Mouse (Mus musculus) erythroid progenitor cell, adult 5-6 weeks (primary cell): ENCODE data around the gene Sh3pxd2a. TPM values are rescaled to one million over a fixed set of nuclear protein-coding genes. Genes with fewer than 3 reads are reported as not detected.
A peak's percentile ranks its signal among the peaks of the same experiment; 100 is the strongest.

Experiments
- ATAC-seq: replicated peaks from 2 replicates; pipeline ENCODE4 v1.8.0; 2016; ENCODE audit warnings: moderate number of reproducible peaks, mild to moderate bottlenecking, moderate TSS enrichment, inconsistent platforms; ENCODE audit not compliant: poor library complexity, low FRiP score, severe bottlenecking
- total RNA-seq, 2 experiments: library from RNA; stranded (forward) in 1 of 2; stranded (reverse) in 1 of 2; fragments of 150-400 nt in 1 of 2; fragments of 186-747, 209-891 nt in 1 of 2; gene quantifications; 2 replicates each; pipeline versions ENCODE4 v1.2.3 to v1.2.4; 2015 to 2017; ENCODE audit warnings: low replicate concordance in 2 of 2

Sh3pxd2a gene
- total RNA-seq, 2 experiments from 2014 or later: 1.1 to 6.3 TPM

DNA sequence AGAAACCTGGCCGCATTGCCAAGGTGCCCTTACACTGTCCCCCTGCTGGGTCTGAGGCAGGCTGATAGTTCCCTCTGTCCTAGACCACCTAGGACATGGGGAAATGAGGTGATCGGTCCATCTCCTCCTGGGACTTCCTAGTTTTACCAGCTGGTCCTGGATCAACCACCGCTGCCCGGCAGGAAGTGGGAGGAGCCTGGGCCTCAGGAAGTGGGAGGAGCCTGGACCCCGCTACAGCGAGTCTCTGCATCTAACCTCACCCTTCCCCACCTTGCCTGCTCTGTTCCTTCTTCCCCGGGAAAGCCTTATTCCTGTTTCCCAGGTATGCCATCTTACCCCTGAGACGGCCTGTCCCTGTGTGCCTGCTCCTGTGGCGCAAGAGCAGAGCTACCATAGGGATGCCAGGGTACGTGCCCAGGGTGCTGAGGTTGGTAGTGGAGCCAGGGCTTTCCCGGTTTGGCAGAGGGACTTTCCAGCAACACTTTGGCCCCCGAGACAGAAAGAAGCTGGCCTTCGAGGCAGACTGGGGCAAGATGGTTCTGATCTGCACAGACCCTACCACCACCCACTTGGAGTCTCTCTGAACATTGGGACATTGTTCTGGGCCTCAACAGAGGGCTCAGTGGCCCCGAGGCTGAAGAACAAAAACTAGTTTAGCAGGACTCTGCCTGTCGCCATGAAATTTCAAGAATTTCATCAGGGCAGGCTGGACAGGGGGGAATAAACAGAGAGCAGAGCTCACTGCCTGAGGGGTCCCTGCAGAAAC is 104.9 kb downstream of the Sh3pxd2a start:
- ATAC-seq: no peak

DNA sequence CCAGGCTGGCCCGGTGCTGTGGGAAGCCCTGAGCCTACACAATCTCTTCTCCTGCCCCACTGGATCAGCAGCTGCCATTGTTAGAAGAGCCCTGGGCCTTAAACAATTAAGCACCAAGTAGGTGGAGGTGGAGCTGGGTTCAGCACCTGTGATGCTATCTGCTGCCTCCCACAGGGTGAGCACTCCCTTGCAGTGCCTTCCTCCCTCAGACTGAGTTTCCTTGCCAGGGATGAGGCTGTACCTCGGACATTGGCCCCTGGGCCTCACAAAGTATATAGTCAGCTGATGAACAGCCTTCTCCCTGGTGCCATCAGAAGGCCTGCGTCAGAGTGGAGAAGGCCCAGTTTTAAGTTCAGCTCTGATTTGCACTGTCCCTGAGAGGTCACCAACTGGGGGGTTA is 106.9 kb downstream of the Sh3pxd2a start:
- 0 out of 2 replicates have a peak, but pooled peaks have one; percentile 11 for ATAC-seq

DNA sequence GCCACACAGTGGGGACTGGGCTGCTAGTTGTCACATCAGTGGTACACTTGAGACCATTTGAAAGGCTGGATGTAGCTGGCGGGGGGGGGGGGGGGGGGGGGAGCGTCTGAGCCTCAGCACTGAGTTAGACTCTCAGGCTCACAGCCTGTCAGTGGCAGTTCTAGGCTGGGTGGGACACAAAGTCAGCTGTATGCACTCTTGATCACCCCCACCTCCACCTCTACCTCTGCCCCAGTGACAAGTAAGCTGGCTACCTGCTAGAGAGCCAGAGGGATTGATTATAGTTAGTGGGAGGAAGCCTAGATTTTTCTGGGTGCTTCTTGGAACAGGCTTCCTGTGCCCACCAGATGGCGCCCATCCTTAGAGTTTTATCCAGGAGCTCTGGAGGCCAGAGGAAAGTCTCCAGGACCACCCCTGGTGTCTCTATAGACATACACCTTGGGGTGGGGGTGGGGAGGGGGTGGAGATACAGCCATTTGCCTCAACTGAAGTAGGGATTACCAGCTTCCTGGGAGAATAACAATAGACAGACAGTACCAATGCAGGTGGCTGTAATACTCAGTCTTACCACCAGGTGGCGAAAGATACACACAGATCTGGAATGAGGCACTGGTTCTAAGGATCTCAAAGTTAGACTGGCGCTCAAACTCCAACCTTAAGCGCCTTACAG is 107.9 kb downstream of the Sh3pxd2a start:
- 0 out of 2 replicates have a peak, but pooled peaks have one; percentile 55 for ATAC-seq

DNA sequence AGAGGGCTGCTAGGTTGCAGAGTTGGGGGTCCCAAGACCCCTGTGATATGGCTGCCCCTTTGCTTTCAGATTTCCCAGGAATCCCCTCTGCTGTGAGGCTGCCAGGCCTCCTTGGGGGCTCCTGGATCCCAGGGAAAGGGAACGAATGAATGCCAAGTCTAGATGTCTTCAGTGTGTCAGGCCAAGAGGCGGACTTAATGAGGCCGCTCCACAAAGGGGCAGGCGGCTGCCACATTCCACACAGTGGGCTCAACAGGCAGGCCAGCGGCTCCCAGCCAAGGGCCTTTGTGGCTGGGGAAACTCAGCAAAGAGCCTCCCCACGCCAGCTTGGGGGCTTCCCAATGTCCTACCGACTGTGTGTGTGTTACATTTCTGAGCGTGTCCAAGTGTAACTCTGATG is 109.7 kb downstream of the Sh3pxd2a start:
- ATAC-seq: no peak

DNA sequence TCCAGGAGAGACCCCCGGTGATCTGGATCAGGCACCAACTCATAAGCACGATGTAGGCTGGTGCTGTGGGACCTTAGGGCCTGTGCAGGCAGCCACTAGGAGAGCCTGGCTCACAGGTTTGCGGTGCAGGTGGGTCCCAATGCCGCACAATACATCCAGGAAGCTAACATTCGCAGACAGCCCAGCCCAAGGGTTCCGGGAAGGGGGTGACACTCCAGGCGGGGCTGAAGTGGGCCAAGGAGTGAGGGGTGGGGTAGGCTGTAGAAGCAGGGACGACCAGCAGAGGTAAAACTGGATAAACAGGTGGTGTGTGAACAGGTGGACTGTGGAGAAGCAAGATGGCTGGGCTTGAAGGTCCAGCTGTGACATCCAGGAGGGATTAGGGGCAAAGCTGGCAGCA is 115.2 kb downstream of the Sh3pxd2a start:
- no peak for ATAC-seq

DNA sequence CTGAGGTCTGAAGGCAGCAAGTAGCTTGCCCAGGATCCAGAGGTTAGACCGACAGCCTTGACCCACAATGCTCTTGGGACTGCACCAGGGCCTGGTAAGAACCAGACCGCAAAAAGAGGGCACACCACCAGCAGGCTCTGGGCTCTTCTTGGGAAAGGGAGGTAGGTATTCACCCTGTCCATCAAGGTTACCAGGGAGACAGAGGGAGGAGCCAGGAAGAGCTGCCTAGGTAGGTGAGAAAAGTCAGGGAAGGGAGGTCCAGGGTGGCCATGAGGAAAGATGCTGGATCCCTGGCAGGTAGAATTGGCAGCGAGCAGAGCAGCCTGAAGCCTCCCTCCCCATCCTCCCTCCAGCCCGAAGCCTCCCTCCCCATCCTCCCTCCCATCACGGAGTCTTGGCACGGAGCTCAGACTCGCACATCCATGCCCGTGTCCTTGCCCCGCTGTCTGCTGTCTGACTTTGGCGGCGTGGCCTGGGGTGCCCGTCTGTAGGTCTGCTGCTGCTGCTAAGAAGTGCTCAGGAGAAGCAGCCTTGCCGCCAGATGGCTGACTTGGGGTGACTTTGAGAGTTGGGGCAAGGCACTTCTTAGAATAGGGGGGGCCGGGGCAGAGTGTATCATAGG is 115.7 kb downstream of the Sh3pxd2a start:
- no peak for ATAC-seq

DNA sequence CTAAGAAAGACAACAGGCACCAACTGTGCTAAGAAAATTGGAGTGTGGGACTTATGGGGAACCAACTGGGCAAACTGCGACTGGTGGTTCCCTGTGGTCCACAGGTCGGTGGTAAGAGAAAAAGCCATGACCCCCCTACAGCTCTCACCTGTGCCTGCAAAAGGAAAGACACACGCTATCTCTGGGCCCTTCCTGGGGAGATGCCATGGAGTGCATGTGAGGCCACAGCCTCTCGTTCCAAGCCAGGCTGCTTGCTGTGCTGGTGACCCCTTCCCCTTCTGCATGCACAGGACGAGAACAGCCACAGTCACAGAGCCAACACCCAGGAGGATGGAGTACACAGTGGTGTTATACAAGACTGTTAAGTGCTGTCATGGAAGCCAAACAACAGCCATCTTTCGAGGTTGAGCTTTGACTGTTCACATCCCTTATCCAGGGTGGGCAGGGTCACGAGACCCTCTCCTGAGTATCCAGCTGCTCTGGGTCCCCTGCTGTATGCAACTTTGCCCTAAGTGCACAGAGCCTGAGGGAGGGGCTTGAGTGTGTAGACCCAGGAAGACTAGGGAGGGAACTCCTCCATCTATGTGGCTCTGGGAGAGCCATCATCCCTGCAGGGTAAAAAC is 117.1 kb downstream of the Sh3pxd2a start:
- ATAC-seq: no peak

DNA sequence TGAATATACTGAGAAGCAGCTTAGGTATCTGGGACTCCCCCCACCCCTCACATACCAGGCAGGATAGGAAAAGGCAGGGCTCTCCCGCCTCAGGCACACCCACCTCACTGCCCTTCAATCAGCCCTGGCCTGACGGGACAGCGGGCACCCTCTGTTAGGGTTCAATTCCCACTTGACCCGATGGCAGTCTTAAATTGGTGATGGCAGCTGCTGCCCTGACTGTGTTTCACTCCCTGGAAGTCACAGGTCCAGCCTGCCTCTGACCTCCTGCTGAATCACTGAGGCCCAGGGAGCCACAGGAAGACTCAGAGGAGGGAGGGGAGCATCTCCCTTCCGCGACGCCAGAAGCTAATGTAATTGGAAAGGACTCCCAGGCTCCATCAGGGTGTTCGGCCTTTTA is 117.6 kb downstream of the Sh3pxd2a start:
- no peak for ATAC-seq

DNA sequence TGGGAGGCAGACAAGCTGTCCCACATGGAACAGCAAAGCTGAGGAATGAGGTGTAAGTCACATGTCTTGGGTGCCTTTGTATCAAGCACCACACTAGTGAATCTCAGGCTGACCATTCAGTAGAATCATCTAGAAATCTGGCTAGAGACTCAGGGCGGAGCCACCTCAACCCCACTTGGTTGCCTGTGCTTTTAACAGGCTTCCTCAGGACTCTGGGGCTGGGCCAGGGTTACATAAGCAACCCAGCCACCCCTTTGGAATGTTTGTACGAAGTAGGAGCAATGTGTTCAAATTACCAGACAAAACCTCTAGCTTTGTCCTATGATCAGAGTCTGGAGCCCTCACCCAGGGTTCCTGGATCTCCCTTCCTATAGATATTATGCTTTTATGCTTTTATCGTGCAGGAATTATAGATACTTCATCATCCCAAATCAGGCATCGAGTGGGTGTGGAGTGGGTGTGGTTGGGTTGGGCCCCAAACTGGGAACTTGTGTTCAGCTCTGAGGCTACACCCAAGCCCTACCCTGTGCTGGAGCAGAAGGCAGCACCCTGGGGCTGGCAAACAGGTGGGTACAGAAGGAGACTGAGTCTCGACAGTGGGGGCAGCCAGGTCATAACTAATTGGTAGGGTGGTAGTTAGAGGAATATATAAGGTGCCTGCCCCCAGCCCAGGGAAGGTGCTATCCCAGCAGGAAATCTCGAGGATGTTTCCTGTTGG is 118.2 kb downstream of the Sh3pxd2a start:
- no peak for ATAC-seq

DNA sequence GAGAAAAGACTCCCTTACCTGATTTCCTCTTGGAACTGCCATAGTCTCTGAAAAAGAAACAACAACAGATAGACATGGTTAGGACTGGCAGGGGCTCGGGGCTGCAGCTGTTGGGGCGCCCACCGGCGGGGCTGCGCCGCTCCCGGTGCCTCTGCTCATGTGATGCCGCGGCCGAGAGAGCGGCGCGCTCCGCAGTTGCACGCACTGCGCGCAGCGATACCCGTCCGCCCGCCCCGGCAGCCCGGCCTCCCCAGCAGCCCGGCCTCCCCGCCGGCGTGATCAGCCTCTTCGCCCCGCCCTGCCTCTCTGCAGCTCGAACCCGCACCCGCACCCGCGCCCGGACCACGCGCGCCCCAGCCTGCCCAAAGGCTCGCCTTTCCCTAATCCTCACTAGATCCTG is 120.8 kb downstream of the Sh3pxd2a start:
- no peak for ATAC-seq

DNA sequence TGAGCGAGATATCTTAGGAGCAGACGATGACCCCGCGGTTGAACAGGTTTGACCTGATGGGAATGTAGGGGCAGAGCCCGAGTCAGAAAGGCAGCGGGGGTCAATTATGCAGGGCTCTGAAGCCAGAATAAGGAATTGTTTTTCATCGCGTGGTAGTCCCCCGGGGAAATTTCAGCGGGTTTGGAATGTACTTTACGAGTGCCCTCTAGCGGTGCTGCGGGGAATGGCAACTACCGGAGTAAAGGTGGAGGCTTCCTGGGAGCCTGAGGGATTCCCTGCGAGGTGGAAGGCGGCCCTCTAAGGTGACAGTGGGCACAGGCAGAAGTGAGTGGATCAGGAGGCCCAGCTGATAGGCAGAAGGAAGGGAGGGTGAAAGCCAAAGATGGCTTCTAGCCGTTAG is 125.0 kb downstream of the Sh3pxd2a start:
- 0 out of 2 replicates have a peak, but pooled peaks have one; percentile 45 for ATAC-seq

DNA sequence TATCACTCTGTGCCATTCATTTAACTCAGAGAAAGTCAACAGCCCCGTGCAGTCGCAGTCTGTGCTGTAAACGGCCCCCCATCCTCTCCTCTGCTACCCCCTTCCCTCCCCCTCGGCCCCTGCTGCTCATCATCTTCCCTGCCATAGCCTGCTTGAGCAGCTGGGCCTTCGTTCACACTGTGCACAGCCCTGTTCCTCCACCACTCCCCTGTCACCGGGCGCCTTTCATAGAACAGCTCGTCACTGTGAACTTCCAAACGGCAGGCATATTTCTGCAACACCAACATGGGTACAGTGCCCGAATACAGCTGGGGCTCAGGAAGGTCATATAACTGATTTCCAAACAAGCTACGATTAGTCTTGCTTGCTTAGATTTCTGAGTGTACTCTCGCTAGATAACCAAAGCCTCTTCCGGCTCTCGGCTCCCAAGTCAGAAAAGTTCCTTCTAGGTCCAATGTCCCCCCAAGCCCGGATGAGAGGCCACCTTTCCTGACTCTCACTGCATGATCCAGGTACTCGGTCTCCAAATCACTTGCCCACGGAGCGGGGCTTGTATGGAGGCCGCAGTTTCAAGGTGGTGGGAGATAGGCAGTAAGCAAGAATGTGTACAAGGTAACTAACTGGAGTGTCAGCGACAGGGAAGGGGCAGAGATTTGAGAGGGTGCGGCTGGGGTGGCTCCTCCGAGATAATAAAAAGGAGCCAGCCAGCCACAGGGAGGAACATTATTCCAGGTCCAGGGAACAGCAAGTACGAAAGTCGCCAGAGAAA is 125.6 kb downstream of the Sh3pxd2a start:
- ATAC-seq: no peak

DNA sequence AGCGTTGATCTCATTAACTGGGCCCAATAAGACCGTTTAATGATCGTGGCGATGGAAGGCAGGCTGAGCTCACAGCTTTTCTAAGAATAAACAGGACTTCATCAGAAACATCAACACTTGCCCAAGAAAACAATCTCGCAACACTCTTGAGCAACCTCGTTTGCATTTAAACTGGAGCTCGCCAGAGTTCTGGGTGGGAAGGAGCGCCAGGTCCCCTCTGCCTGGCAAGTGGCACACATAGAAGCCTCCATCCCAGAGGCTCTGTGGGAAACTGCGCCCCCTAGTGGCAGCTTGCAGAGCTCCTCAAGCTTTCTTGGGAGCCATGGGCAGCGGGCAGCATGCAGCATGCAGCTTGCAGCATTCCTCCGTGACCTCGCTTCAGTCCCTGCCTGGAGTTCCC is 126.5 kb downstream of the Sh3pxd2a start:
- peak; percentile 63; the same call in 1 of the 2 replicates for ATAC-seq

DNA sequence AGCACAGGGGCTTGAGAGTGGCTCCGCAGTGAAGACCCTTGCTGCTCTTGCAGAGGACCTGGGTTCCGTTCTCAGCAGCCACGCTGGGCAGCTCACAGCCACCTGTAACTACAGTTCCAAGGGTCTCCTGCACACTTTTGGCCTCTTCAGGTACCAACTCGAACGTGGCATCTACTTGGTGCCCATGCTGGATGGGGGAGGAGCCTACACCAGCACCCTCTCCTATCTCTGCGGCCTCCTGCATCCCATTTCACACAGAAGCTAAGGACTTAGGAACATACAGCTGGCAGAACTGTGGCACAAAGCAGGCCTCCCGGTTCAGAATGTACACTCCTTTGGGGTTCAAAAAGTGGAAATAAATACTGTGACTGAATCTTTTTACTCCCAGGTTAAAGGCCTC is 127.0 kb downstream of the Sh3pxd2a start:
- ATAC-seq: no peak

DNA sequence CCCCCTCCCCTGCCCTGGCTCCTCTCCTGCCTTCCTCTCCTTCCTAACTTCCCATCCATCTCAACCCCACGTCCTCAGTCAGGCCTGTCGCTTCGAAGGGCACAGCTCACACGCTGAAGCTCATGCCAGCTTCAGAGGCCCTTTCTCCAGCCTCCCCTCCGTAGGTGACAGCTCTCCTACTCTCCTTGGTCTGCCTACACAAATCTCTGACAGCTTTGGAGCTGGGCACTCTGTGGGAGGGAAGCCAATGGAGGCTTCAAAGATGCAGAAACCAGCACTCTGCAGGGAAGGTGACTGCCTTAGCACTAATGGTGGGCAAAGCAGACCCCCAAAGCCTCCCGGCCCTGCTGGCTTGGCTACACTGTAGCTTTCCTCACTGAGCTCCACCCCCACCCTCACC is 128.9 kb downstream of the Sh3pxd2a start:
- ATAC-seq: no peak

DNA sequence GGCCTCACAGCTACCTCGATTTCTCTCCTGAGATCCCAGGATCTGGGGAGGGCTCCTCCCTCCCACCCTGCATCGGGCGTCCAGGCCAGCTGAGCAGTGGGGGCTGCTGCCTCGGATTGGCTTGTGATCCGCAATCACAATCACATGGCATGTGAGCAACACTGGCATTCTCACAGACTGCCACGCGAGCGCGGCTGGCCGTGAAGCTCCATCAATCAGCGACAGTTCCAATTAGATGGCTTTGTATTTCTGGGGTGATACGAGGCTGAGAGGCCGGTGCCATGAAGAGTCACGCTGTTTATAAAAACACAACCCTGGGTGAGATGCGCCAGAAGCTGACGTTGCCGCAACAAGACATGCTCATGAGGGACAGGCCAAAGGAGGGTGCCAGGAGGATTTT is 129.5 kb downstream of the Sh3pxd2a start:
- ATAC-seq: no peak

DNA sequence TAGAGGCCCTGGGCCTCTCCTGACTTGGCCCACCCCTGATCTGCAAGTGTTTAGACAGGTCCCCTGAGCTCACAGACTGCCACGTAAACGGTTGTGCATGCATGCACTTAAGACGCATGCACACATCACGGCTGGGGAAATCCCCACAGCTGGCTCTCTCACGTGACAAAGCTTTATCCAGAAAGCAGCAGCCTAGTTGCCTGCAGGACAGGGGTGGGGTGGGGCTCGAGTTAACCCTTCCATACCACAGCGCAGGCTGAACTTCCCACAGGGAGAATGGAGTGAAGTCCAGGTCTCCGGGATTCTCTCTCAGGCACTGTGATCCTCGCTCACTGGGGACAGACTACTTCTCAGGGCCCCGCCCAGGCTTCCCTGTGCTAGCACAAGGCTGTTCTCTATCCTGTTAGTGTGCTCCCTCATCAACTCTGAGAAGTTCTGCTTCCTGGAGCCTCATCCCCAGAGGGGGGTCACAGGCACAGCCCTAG is 133.4 kb downstream of the Sh3pxd2a start:
- ATAC-seq: no peak

DNA sequence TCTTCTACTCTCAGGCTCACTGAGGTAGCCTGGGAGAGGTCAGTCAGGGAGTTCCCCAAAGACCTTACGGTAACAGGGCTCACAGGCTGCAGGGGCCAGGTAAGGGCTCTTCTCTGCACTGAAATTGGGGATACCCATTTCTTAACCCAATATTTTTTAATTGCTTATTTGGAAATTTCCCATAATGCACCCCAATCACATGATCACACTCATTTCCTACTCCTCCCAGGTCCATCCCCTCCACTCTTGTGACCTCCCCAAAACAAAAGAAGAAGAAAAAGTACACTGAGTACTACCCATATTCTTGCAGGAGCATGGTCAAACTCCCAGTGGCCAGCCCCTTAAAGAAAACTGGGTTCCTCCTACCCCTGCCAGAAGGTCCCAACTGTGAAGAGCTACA is 135.1 kb downstream of the Sh3pxd2a start:
- no peak for ATAC-seq
